1 mouse cellular context compared by ENCODE assay signal in genomic region chr4:148158436-148159348, GRCm38 (mm10).
TF ChIP-seq lines count a peak whose summit lies in the region.

No protein-coding gene starts in this region.

TF ChIP-seq in CH12.LX, 34 proteins besides CTCF, POLR2A, EP300 and RAD21:
- no peak for TF ChIP-seq CHD1 (IDR thresholded peaks at IDR 0.05; ENCODE audit: low read depth, low read length)
- no peak for TF ChIP-seq MXI1 (IDR thresholded peaks at IDR 0.05; ENCODE audit: low read depth, low read length)
- TF ChIP-seq GABPA (IDR thresholded peaks at IDR 0.05; ENCODE audit: insufficient replicate concordance, low read depth, low read length), result no peak
- no peak for TF ChIP-seq MEF2A (IDR thresholded peaks at IDR 0.05; ENCODE audit: borderline replicate concordance, low read depth, low read length)
- no peak for TF ChIP-seq ZC3H11A (IDR thresholded peaks at IDR 0.05; ENCODE audit: low read depth, low read length)
- TF ChIP-seq ZMIZ1 (IDR thresholded peaks at IDR 0.05; ENCODE audit: low read depth, low read length), result no peak
- TF ChIP-seq ETS1 (conservative IDR thresholded peaks at IDR 0.05; ENCODE audit: low read depth, low read length), result no peak
- no peak for TF ChIP-seq USF2 (conservative IDR thresholded peaks at IDR 0.05; ENCODE audit: low read depth, low read length)
- no peak for TF ChIP-seq MYC (IDR thresholded peaks at IDR 0.05; ENCODE audit: low read depth, low read length)
- no peak for TF ChIP-seq ZNF384 (IDR thresholded peaks at IDR 0.05; ENCODE audit: low read depth, low read length)
- no peak for TF ChIP-seq RCOR1 (conservative IDR thresholded peaks at IDR 0.05; ENCODE audit: low read depth, low read length)
- TF ChIP-seq TCF12 (IDR thresholded peaks at IDR 0.05; ENCODE audit: low read depth, low read length), result no peak
- no peak for TF ChIP-seq PAX5 (IDR thresholded peaks at IDR 0.05; ENCODE audit: low read length)
- TF ChIP-seq JUN (IDR thresholded peaks at IDR 0.05; ENCODE audit: insufficient read depth, low read depth, low read length), result no peak
- no peak for TF ChIP-seq USF1 (IDR thresholded peaks at IDR 0.05; ENCODE audit: low read depth, low read length)
- TF ChIP-seq HCFC1 (IDR thresholded peaks at IDR 0.05; ENCODE audit: low read depth, low read length), result no peak
- no peak for TF ChIP-seq MAFK (IDR thresholded peaks at IDR 0.05; ENCODE audit: insufficient replicate concordance, low read length)
- no peak for TF ChIP-seq CHD2 (IDR thresholded peaks at IDR 0.05; ENCODE audit: low read length)
- no peak for TF ChIP-seq JUND (conservative IDR thresholded peaks at IDR 0.05; ENCODE audit: low read depth, low read length)
- no peak for TF ChIP-seq BHLHE40 (IDR thresholded peaks at IDR 0.05; ENCODE audit: low read depth, low read length)
